Mouse (Mus musculus) midbrain, postnatal 0 days (tissue): Measurements from ENCODE around the gene Faah. TPM values are rescaled to one million over a fixed set of nuclear protein-coding genes. Genes with fewer than 3 reads are reported as not detected.

Source experiments
- ATAC-seq: fragments of 200-750 bp; cut with Nextera tagmentation; 2 replicates; pipeline ENCODE4 v1.8.0; 2017; ENCODE audit warnings: moderate number of reproducible peaks, mild to moderate bottlenecking, moderate TSS enrichment, moderate library complexity; ENCODE audit not compliant: low FRiP score
- DNase-seq: peaks from one replicate; pipeline ENCODE4 v3.0.0-alpha.2; 2015; ENCODE audit warnings: low spot score
- H3K27ac ChIP-seq: fragments of 300-500 bp; sonication (generic); 2 replicates; pipeline ENCODE4 v1.5.1; 2014; ENCODE audit warnings: low read depth, mild to moderate bottlenecking, low read length, mixed read lengths
- H3K27me3 ChIP-seq: fragments of 300-500 bp; sonication (generic); 2 replicates; pipeline ENCODE4 v1.6.1; 2014; ENCODE audit warnings: low read length, control low read depth, mixed read lengths; ENCODE audit not compliant: insufficient read depth
- H3K36me3 ChIP-seq: fragments of 300-500 bp; sonication (generic); 2 replicates; pipeline ENCODE4 v1.6.1; 2014; ENCODE audit warnings: low read length, control low read depth, mixed read lengths; ENCODE audit not compliant: insufficient read depth
- H3K4me1 ChIP-seq: fragments of 300-500 bp; sonication (generic); 2 replicates; pipeline ENCODE4 v1.6.1; 2014; ENCODE audit warnings: mild to moderate bottlenecking, control low read depth, antibody characterized with exemption, low read length, mixed read lengths; ENCODE audit not compliant: insufficient read depth
- H3K4me2 ChIP-seq: fragments of 300-500 bp; sonication (generic); 2 replicates; pipeline ENCODE4 v1.6.1; 2014; ENCODE audit warnings: low read depth, mild to moderate bottlenecking, low read length, mixed read lengths; ENCODE audit not compliant: poor library complexity, severe bottlenecking
- H3K4me3 ChIP-seq: fragments of 300-500 bp; sonication (generic); 2 replicates; pipeline ENCODE4 v1.5.1; 2014; ENCODE audit warnings: low read depth, mild to moderate bottlenecking, low read length, moderate library complexity
- H3K9ac ChIP-seq: fragments of 300-500 bp; sonication (generic); replicated peaks from 2 replicates; pipeline ENCODE4 v1.6.1; 2014; ENCODE audit warnings: mild to moderate bottlenecking, low read length, moderate library complexity, mixed read lengths; ENCODE audit not compliant: poor library complexity, severe bottlenecking
- H3K9me3 ChIP-seq: fragments of 300-500 bp; sonication (generic); 2 replicates; pipeline ENCODE4 v1.6.1; 2016; ENCODE audit warnings: low read length, control low read depth
- CTCF ChIP-seq: IDR thresholded peaks from 2 replicates; pipeline ENCODE4 v1.5.1; 2016; ENCODE audit warnings: antibody characterized with exemption, mild to moderate bottlenecking
- WGBS: fragments of 180-500 bp; shearing (Covaris S2); extraction: QIAGEN DNeasy Blood & Tissue Kit; methylation state at CpG from one replicate; pipeline ENCODE4 v1.1.7; 2014; 5-methylcytosine and 5-hydroxymethylcytosine counted together
- polyA plus RNA-seq: library from polyadenylated mRNA; unstranded; fragments of >200 nt; fragmentation: Nextera tagmentation; extraction: Ambion mirVana; gene quantifications from 2 replicates; pipeline ENCODE4 v1.2.1, GENCODE M21; 2015
- total RNA-seq: library from RNA; depleted of rRNA; stranded (reverse); fragments of >200 nt; gene quantifications from 2 replicates; pipeline ENCODE4 v1.2.3, GENCODE M21; 2014

Gene Faah
- total and polyA plus RNA-seq, 2 experiments from 2014 or later = 25.8 to 30.6 TPM

DNA sequence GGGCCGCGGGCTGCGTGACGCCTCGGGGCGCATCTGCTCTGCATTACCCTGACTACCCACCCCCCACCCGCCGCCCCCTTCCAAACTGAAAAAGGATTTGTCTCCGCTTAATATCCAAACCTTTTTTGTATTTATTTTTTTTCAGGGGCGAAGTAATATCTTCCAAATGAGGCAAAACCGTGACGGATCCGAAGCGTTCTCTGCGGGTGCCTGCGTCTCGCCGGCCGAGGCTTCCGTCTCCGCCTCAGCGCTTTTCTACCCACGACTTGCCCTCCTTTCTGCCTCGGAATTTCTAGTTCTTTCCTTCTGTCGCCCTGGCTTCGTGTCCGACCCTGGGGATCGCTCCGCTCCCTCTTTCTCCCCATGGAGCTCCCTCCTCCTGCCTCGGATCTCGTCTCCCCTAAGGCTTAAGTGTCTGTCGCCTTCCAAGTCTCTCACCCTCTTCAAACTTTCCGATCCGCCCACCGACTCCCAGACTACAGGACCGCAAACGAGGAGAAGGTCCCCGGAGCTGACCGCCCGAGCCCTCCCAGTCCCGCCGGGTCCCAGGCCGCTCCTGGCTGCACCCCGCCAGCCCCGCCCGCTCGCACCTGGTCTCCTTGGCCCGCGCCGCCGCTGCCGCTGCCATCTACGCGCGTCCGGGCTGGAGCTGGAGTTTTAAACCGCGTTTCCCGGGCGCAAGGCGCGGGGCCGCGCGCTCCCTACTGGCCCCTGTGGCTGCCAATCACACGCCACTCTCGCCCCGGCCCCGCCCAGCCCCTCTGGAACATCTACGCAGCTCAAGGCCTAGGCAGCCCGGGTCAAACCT is 78.2 kb downstream of the Faah start, which contains the start of gene Dmbx1:
Gene Dmbx1 (minus strand): TSS at position 632 of the 808 bp plus-strand sequence.
- WGBS = under 1% methylated on average over 70 of the region's 71 CpGs

DNA sequence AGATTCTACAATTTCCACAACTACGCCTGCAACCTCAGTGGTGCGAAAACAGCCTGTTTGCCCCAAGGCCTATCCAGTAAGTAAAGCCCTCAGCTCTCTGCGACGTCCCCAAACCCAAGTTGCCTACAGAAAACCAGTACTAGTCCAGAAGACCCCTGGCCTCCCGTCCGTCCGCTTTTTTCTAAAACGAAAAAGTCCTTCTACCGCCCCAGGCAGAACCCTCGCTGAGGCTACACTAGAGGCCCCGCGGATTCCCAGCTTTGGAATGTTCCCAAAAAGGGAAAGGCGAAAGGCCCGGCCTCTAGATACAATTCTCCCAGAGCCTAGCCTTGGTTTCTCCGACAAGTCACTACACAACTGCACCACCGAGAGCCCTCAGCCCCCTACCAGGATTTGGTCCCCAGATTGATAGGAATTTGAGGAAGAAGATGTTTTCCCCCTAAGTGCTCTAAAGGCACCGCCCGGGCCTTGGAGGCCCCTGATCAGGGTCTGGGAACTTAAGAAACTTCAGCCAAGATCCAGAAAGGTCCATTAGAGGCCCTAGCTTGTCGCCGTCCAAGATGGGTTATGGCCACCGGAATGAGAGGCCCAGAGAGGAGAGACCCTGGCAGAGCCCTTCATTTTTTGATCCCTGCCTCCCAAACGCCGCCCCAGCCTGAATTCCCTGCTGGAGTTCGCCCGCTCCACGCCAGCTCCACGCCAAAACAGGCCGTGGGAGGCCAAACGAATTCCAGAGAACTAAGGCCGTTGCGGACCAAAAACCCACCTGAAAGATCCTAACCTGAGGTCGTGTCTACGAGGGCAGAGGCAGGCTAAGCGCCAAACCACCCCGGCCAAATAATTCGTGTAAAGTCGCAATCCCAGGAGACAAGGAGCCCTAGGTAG is 79.2 kb downstream of the Faah start:
- Histone ChIP-seq H3K9me3 (no peaks in the 10 kb centered on the region), H3K27ac (no peak overlapping the region), H3K27me3 (peaks cover 71% of the 10 kb centered on the region), H3K4me1 (0 out of 2 replicates have a peak, but pooled peaks cover 4% of the 10 kb centered on the region), H3K4me2 (peak overlapping the region; percentile 39; the same call in 1 of the 2 replicates), H3K9ac (no peak overlapping the region), H3K36me3 (no peaks in the 10 kb centered on the region), H3K4me3 (peak overlapping the region; percentile 25; the same call in 1 of the 2 replicates)
- TF ChIP-seq CTCF = no peak
- WGBS = 5% methylated on average over 37 of the region's 37 CpGs
- DNase-seq (no peak), ATAC-seq (no peak)

More for the DNA sequence above, 78.2 kb downstream of the Faah start, which contains the start of gene Dmbx1:
- ATAC-seq (0 out of 2 replicates have a peak, but pooled peaks have one; percentile 26), DNase-seq (no peak)
- H3K36me3 ChIP-seq = no peaks in the 10 kb centered on the region
- peak within 1 kb of the TSS; percentile 25 for H3K4me3 ChIP-seq
- no peak for TF ChIP-seq CTCF
- H3K9ac ChIP-seq = no peak within 1 kb of the TSS
- peak within 1 kb of the TSS; percentile 39 for H3K4me2 ChIP-seq
- no peaks in the 10 kb centered on the region for H3K9me3 ChIP-seq
- 0 out of 2 replicates have a peak, but pooled peaks cover 4% of the 10 kb centered on the region for H3K4me1 ChIP-seq
- H3K27me3 ChIP-seq = peaks cover 71% of the 10 kb centered on the region
- H3K27ac ChIP-seq = no peak within 1 kb of the TSS

DNA sequence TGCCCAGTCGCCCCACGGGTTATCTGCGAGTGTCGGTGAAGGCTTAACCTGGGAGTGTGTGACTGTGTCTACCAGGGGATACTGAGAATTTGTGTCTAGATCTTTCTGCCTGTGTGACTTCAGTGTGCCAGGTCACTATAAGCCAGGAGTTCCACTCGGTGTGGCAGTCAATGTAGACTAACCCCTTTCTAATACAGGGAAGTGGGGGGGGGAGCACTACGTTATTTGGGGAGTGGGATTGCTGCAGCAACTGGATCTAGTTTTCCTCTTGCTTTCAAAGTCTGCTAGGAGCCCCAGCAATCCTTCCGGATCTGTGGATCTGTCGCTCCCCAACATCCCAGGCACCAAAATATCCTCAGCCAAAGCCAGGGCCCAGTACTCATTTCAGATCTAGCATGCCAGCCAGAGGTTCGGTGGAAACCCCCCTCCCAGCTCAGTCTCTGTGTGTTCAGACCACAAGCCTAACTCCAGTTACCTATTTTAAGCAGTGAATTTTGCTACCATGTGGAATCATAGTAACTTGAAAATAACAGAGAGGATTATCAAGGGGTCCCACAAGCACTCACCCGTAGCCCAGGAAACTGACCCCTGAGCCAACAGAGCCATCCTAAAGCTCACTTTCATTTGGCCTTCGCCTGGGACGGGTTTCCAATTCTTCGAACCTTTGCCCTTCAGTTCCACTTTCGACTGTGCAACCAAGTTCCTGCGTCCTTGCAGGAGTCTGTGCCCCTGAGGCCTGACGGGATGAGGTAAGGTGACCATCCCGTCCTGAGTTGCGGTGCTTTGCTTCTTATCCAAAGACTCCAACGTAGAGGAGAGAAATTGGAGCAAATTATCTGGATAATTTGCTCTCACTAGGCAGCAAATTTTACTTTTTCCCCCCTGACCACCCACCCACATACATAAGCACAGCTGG is 80.4 kb downstream of the Faah start:
- H3K27me3 ChIP-seq = peaks cover 64% of the 10 kb centered on the region
- H3K9me3 ChIP-seq = no peaks in the 10 kb centered on the region
- 0 out of 2 replicates have a peak overlapping the region, but pooled peaks have one; percentile 4 for H3K4me2 ChIP-seq
- 0 out of 2 replicates have a peak, but pooled peaks cover 4% of the 10 kb centered on the region for H3K4me1 ChIP-seq
- peak overlapping the region; percentile 20 for H3K4me3 ChIP-seq
- 14% methylated on average over 19 of the region's 19 CpGs for WGBS
- no peak overlapping the region for H3K9ac ChIP-seq
- no peak for ATAC-seq
- H3K27ac ChIP-seq = no peak overlapping the region
- DNase-seq = no peak
- TF ChIP-seq CTCF = no peak
- H3K36me3 ChIP-seq = no peaks in the 10 kb centered on the region

DNA sequence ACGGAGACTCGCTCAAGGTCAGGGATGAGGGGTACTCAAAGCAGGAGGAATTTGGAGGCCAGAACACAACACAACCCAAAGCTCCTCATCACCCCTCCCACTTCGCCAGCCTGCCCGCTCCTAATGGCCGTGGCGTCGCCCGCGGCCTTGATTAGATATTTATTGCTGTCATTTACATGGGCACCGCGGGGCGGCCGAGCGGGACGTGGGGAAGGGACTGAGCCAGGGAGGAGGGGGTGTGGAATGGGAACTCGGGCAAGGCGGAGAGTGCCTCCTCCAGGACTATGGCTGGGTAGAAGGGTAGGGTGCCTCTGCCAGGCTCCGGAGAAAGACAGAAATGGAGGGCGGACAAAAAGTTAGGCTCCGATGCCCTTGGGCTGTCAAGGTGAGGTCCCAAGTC is 81.1 kb downstream of the Faah start:
- no peak for TF ChIP-seq CTCF
- H3K9me3 ChIP-seq = no peaks in the 10 kb centered on the region
- DNase-seq (no peak), ATAC-seq (no peak)
- H3K27me3 ChIP-seq = peaks cover 62% of the 10 kb centered on the region
- peak overlapping the region; percentile 20 for H3K4me3 ChIP-seq
- H3K27ac ChIP-seq = no peak overlapping the region
- 0 out of 2 replicates have a peak overlapping the region, but pooled peaks have one; percentile 4 for H3K4me2 ChIP-seq
- H3K4me1 ChIP-seq = 0 out of 2 replicates have a peak, but pooled peaks cover 4% of the 10 kb centered on the region
- H3K36me3 ChIP-seq = no peaks in the 10 kb centered on the region
- 1% methylated on average over 20 of the region's 20 CpGs for WGBS
- no peak overlapping the region for H3K9ac ChIP-seq
